Mouse (Mus musculus) heart, adult 2 months (tissue): ENCODE measurements around the gene Dcps.

Source experiments
- CTCF ChIP-seq: fragments of 200-600 bp; IDR thresholded peaks from 2 replicates; pipeline ENCODE4 v1.8.1; 2022; ENCODE audit warnings: antibody characterized with exemption, mild to moderate bottlenecking, moderate library complexity
- EP300 ChIP-seq: fragments of 200-500 bp; IDR thresholded peaks from 2 replicates; pipeline ENCODE4 v1.6.1; 2011; ENCODE audit warnings: low read depth, low read length, control low read depth; ENCODE audit not compliant: insufficient read depth

- TF ChIP-seq CTCF (no peak), EP300 (no peak)
Observed at GRCm38 (mm10) chr9:35161721-35162120, 14.1 kb downstream of the Dcps start.
